Mouse (Mus musculus): Measurements from ENCODE around the gene Syne1.

The Syne1 gene

DNA sequence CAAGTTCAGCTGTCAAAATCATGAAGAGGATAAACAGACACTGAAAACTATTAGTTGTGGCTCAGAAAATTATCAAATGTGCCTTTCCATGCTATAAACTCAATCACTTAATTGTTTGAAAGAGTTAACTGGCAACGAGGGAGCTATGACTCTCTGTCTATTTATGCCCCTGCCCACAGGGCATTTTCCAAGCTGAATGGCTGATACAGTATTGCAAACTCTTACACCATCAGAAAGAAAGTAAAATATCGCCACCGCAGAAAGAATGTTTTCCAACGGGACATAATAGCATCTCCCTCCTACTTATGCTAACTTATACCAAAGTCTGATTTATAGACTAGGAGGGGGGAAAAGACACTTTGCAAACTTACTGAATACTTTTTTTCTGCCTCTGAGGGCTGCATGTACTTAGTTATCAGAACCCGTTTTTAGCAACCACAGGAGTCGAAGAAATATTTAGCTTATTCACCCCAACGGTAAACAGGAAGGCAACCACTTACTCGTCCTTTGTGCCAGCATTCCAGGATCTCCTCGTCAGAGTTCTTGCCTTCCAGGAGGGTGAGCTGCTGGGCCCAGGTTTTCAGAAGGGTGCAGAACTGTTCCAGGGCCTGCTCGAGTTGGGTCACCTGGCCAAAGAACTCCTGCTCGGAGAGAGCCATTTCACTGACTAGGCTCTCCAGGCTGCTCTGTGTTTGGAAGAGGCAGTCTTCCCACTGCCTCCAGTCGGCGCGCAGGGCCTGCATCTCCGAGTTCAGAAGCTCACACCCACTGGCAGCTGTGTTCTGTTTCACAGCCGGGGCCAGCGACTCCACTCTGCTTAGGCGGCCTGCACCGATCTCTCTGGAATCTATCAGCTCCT lies 262.3 kb downstream of the Syne1 start:
- DNase-seq = peak; percentile 64

DNA sequence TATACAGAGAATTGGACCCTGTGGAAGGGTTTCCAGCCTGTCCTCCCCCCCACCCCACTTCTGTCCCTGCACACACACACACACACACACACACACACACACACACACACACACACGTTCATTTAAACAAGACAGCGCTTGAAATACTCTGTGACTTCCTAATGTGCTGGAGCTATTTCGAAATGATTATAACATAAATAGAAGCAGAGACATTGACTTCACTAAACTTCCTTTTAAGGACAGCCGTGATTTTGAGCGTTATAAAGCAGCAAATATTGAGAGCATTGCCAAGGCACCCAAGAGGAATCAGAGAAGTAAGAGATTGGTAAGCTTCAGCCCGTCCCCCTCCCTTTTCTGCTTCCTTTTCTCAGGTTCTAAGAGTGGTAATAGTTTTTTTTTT lies 263.0 kb downstream of the Syne1 start:
- DNase-seq = no peak

DNA sequence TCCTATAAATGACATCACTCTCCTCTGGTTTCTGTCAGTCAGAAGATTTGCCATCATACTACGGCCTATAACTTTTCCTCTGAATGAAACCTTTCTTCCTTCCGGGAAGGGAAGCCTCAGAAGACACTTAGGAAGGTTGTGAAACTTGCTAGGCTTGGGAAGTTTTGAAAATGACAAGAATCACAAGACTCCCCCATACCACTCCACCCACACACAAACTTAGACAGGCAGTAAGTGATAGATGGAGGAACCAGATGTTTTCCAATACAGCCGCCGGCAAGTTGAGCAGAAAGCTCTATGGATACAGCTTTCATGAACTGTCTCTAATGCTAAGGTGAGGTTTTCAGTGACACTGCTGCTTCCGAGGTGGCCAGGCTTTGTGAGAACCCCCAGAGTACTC lies 275.5 kb downstream of the Syne1 start:
- DNase-seq = peak; percentile 15

DNA sequence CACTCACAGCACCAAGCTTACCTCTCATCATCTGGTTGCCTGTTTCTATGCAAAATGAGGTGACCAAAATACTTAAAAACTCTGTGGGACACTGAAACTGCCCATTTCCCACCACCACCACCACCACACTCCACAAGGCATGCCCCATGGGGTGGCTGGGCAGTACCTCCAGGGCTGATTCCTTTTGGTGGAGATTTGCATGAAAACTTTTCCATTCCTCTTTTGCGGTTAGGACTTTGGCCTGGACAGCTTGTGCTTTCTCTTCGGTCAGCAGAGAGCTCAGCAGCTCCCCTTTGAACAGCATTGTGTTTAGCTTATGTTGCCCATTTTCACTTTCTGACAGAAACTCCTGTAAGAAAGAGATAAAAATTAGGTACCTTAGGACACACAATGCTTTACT lies 280.6 kb downstream of the Syne1 start:
- no peak for DNase-seq

DNA sequence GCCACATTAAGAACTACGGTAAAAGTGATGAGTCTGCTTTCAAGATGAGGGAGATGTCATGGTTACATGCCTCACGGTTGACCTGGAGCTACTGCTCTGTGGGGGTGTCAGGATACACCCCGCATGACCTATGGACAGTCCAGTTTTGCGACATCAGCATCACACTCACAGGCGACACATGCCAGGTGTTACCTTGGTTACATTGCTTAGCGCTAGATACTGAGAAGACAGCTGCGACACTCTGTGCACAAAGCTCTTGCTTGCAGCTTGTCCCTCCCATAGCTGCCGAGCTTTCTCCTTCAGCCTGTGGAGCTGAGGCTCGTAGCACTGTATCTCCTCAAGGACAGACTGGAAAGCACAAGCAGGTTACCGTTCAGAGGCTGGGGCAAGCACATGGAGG lies 286.9 kb downstream of the Syne1 start:
- DNase-seq = no peak

DNA sequence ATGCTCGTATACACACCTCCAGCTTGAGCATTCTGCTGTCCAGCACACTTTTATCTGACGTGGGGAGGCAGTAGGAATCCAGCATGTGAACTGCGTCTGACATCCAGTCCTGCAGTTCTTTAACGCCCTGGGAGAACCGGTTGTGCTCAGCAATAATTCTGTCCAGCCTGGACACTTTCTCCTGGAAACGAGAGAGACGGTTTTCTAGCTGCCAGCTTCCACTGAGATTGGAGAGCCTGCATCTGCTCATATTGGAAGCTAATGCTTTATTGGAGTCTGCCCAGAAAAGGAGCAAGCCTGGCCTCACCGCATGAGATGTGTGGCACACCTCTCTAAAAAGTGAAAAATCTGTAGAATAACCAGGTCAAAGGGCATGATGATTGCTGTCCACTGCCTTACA lies 288.6 kb downstream of the Syne1 start:
- no peak for DNase-seq

DNA sequence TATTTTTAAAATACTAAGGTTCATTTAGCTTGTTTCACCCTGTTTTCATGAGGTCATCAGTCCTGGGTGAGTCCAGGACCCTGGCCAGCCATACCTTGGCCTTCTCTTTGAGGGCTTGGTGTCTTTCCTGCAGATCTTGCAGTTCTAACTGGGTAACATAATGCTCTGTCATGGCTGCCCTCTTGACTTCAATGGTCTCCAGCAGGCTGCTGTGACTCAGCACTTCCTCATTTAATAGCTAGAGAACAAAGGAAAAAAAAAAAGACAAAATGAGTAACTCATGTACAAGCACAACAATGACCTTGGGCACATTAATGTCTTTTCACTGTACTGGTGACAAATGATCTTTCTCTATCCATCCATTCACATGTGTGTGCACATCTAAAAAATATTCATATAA lies 294.6 kb downstream of the Syne1 start:
- DNase-seq = no peak

DNA sequence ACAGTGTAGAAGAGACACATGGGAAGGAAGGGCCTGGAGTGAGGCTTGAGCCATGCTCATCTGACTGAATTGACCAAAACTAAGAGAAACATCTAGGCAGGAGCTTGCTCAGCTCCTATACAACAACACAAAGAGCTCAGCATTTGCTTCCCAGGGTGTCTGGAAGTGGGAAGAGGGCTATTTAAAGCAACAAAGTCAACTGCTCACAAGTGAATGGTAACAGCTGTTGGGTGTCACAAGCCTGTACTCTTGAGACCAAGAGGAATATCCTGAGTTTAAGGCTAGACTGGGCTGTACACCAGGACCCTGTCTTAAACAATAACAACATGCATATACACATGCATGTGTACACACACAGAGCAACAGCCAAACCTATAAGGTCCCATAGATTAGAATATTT lies 297.5 kb downstream of the Syne1 start:
- DNase-seq = no peak

DNA sequence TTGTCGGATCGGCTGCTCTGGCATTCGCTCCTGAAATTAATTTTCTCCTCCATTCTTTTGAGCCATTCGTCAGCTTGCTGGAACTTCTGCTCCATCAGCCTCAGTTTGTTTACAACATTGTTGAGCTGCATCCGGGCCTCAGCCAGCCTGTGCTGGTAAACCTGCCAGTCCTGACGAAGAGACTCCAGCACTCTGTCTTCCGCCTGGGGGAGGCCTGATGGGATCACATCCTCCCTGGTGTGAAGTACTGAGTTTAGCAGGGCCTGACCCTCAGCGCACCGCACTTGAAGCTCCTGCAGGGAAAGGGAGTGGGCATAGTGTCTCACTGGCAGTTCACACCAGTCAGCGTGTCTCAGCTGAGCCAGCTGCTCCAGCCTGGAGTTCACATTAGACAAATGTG lies 300.6 kb downstream of the Syne1 start:
- DNase-seq = peak; percentile 23

DNA sequence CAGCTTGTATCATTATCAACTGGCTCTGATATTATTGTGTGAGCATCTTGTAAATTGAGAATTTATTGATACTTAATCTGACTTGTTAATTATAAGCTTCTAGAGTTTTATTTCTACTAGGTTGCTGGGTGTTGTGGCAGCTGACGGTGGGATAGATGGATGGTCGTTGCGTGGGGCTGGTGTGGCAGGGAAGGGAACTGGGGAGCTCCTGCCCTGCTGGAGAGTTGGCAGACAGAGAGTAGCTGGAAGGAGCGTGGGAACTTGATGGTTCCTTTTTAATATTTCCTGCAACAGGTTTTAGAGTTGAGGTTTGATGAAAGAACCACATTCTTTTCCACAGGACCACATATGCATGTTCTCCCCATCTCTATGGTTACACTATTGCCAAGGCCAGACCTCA lies 311.6 kb downstream of the Syne1 start:
- DNase-seq = no peak

DNA sequence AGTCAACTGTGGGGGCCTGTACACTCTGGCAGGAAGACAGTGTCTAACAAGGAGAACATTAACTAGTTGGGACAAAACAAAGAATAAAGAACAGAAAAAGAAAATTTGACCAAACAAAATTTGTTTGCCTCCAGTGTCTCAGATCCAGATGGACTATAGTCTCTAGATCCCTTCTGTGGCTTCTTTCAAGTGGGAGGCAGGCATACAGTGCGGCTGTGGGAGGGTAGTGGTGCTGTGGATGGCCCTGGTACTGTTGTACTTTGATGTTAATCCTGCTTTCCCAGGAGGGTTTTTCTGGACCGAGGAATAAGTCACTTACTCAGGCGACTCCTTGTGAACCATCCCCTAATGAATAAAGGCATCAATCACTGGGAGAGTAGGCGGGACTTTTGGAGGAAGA lies 314.4 kb downstream of the Syne1 start:
- no peak for DNase-seq

DNA sequence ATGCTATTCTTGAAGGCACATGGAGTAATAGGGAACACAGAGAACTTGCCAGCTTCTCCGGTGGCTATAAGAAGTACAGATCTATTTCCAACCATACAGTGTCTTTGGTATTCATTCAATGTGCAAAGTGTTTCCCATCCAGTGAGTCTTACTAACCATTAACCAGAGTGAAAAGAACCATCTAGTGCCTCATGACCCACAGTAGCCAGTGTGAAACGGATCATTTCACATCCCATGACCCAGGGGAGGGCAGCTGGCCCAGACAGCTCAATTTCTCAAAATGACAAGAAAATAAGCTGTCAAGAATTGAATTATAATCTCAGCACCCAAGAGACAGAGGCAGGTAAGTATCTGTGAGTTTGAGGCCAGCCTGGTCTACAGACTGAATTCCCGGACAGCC lies 315.1 kb downstream of the Syne1 start:
- no peak for DNase-seq

DNA sequence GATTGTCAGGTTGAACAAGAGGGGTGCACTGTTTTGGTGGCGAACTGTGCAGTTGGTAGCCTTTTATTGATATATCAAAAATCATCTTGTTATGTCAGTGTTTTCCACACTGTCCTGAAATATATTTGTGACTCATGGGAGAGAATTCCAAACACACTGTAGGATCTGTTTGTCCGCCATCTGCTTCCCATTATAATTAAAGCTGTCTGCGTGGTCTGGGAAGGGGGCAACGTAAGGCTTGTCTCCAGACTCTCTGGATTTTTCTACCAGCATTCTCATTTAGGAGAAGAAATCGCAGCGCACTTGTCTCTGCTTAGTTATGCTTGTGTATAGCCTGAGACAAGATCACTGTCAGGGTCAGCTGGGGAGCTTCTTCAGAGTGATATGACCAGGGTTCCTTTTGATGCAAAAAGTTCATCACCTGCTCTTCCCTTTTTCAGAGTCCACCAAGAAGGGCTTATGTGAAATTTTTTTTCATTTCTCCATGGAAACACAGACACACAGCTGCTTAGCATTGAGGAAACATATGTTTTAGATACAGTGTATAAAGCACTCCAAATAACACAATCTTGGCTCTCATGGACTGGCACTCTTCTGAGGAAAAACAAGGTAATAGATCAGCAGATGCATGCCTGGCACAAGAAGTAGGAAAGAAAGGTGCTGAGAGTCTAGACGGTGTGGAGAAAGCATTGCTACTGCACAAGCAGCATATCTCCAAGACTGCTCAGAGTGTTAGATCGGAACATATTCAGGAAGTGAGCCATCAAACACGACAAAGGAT lies 316.4 kb downstream of the Syne1 start:
- no peak for DNase-seq

DNA sequence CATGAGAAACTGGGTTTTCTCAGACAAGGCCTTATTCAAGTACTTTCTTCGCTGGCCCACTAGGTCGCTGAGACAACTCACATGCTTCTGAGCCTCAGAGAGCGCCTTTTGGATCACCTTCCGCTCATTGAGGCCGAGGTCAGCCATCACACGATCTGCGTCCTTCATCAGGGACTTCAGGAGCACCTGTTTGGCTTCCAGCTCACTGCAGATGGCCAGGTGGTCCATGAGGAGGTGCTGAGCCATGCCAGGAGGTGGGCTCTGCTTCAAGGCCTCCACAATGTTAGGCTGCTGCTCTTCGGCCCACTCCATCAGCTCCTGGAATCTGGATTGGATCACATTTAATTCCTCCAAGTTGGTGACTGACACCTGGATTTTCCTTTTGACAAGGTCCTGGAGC lies 322.2 kb downstream of the Syne1 start:
- no peak for DNase-seq

DNA sequence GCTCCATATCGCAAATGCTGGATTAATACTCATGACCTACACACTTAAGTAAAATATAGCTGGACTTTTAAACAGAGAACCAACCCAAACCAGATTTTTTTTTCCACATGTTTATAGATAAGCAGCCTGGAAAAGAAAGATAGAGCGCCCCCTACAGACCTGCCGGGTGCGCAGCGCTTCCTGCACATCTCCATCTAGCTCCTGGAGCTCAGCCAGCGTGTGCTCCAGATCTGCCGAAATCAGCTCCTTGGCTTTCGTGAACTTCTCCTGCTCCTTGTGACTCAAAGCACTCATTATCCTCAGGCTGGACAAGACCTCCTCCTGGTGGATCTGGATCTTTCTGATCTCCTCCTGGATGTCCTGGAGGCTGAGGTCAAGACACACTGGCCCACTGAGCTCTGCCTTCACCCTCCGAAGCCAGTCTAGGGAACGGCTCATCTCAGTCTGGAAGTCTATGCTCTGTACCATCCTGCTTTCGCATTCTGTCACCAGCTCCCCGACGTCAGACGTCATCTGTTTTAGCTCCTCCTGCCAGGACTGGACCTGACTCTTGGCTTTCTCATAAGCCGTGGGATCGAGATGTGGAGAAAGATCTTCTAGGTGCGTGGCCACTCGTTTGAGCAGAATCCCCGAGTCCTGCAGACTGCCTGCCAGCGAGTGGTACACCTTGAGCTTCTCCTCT lies 323.7 kb downstream of the Syne1 start:
- peak; percentile 35 for DNase-seq

DNA sequence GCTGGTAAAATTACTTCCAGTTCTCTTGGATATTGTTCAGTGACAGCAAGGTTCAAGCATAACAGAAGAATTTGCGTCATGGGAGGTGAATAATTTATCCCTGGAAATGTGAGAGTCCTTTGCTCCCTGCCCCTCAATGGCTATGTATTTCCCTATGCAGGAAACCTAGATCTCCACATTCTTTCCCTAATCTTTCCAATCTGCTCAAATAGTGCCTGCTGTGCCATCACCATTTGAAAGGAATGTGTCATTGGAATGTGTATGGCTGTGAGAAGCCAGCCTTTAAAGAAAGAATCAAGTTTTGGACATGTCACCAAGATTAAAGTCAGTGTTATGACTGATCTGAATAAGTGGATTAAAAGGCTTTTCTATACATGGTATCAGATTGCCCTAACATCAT lies 335.3 kb downstream of the Syne1 start:
- no peak for DNase-seq

DNA sequence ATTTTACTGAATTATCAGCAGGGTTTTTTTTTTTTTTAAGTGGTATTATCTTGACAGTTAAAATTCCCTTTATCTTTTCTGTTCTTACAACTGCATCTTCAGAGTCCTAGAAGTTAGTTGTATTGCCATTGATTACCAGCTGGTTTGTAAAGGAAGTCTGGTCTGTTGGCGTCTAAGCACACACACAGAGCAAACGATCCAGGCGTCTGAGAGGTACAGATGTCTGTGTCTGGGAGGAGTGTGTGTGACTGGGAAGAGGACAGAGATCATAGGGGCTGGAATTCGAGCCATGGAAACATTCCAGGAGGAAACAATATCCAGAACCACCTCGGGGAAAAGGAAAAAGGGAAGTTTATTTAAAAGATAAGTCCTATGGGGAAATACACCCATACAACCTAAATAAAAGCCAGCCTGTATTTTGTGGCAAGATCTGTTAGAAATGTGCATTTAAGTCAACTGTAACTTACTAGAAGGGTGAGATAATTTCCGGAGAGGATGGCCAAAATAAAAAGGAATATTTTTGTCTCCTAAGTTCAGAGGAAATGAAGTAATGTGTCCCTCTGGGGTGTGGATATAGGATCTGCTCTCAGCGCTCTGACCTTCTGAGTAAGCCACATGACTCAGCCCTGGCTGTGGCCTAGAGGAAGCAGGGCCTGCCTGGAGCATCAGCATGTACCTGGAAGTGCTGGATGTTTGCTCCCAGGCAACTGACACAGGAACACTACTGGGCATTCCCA lies 343.2 kb downstream of the Syne1 start:
- peak; percentile 26 for DNase-seq

DNA sequence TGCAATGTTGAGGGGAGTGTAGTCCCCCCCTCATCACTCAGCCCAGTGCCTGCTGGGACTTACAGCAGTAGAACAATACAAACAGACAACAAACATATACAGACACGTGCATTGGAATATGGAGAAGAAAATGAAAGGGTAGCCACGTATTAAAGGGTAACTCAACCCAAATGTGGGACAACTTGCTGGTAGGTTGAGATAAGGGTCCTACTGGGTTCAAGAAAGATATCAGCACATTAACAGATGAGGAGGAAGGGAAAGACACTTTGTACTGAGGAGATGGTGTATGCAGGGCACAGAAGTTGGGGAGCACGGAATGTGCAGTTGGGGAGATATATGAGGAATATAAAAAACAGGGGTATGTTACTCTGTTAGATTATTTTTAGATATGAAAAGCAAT lies 345.3 kb downstream of the Syne1 start:
- DNase-seq = no peak

DNA sequence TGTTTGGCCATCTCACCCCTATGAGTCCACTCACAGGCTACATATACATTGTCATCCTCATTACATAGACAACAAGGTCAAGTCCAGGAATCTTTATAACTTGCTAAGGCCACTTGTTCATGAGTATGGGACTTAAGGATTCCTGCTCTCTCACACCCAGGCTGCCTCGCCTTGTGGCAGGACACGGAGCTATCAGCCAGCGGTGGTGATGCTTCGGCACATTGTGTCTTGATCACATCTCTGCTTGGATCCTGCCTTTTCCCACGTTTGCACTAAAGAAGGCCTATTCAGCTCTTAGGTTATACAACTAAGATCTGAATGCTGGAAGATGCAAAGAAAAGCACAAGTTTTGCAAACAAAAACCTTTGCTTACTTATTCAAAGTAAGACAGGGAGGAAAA lies 345.7 kb downstream of the Syne1 start:
- DNase-seq = no peak

DNA sequence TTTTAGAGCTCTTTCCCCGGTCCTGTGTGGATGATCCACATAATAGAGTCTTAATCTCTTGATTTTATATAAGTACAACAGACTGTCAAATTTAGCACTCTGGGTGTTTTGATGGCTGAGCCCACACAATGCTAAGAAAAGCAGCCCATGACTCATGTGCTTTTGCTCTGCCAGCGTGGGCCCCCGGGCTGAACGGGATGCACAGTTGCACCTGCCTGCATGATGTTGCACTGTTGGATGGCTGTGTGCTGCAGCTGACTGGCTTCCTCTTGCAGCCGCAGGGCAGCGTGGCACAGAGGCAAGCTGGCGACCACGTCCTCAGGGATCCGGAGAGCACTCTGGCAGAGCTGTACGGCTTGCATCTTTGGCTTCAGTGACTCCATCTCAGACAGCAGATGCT lies 347.4 kb downstream of the Syne1 start:
- DNase-seq = no peak

DNA sequence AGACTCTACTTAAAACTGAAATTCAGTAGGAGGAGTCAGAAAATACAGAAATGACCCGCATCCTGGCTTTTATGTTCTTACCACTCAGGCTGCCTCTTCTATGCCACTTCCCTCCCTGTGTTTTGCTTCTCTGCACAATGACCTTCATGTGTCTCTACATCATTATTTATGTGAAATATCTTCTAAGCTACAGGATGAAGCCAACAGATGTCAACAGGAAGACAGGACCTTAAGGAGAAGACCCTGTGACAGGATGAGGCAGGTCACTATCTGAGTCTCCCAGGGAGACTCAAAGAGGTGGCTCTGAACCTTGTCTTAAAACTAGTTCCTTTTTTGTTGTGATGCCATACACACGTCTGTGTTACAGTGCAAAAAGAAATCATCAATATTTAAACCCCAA lies 353.9 kb downstream of the Syne1 start:
- no peak for DNase-seq

DNA sequence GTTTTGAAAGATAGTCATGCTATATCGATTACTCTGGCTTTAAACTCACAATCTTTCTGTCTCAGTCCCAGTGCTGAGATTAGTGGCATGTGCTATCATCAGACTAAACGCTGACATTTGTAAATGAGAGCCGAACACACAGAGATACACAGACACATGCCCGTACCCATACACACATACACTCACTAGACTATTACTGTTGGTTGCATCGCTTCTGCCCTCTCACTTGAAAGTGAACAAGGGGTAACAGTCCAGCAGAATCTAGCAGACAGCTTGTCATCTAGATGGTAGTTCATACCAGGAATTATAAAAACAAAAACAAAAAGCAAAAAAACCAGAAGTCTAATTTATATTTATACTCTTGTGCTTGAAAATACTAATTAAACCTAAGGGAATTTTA lies 355.0 kb downstream of the Syne1 start:
- no peak for DNase-seq

DNA sequence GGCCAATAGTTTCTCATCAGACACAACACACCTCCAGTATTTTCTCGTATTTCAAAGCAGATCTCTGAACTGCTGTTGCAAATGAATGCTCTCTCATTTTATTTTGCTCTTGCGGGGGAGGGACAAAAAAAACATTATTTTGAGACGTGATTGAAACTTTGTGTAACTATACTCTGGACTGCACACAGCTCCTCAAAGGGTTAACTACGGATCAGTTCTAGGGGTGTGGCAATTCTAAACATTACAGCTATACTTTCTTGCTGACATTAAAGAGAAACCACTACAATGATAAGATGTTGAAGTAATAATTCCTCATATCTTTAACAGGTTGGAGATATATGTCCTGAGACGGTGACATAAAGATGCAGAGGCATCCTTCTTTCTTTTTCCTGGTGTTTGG lies 356.0 kb downstream of the Syne1 start:
- no peak for DNase-seq

Data from lung, postnatal 14 days (tissue).